Mouse (Mus musculus) testis, adult 2 months (tissue): ENCODE results near the gene Cxcr5. TPM values are rescaled to one million over a fixed set of nuclear protein-coding genes. Genes with fewer than 3 reads are reported as not detected.

ENCODE experiments used
- H3K27ac ChIP-seq: fragments of 200-500 bp; 2 replicates; pipeline ENCODE4 v1.5.1; 2012; ENCODE audit warnings: low read depth, low read length; ENCODE audit not compliant: control insufficient read depth, insufficient read depth
- H3K27me3 ChIP-seq: fragments of 200-500 bp; 2 replicates; pipeline ENCODE4 v1.6.1; 2012; ENCODE audit warnings: mild to moderate bottlenecking, low read length, moderate library complexity; ENCODE audit not compliant: control insufficient read depth, insufficient read depth
- H3K36me3 ChIP-seq: fragments of 200-500 bp; 2 replicates; pipeline ENCODE4 v1.6.1; 2012; ENCODE audit warnings: mild to moderate bottlenecking, low read length; ENCODE audit not compliant: control insufficient read depth, insufficient read depth
- H3K4me1 ChIP-seq: fragments of 200-500 bp; 2 replicates; pipeline ENCODE4 v1.6.1; 2012; ENCODE audit warnings: low read length; ENCODE audit not compliant: control insufficient read depth, insufficient read depth
- H3K4me3 ChIP-seq: fragments of 200-500 bp; 2 replicates; pipeline ENCODE4 v1.5.1; 2012; ENCODE audit warnings: low read depth, mild to moderate bottlenecking, low read length, moderate library complexity, mixed read lengths; ENCODE audit not compliant: control insufficient read depth
- CTCF ChIP-seq: fragments of 200-500 bp; IDR thresholded peaks from 2 replicates; pipeline ENCODE4 v1.5.1; 2012; ENCODE audit warnings: low read depth, mild to moderate bottlenecking, inconsistent platforms, low read length, moderate library complexity; ENCODE audit not compliant: control insufficient read depth, insufficient read depth, insufficient replicate concordance
- POLR2A ChIP-seq: fragments of 200-500 bp; IDR thresholded peaks from 2 replicates; pipeline ENCODE4 v1.6.1; 2012; ENCODE audit warnings: low read depth, mild to moderate bottlenecking, inconsistent platforms, low read length, moderate library complexity; ENCODE audit not compliant: control insufficient read depth
- polyA plus RNA-seq: library from polyadenylated mRNA; depleted of rRNA; stranded (reverse); fragments of >200 nt; gene quantifications from 2 replicates; pipeline ENCODE4 v1.2.3, GENCODE M21; 2012

Cxcr5 gene
- polyA plus RNA-seq, 1 experiment, result 11.2 TPM

GRCm38 (mm10) chr9:44490086-44490967, 71.3 kb downstream of the Cxcr5 start:
- H3K27me3 ChIP-seq, result no peaks in the 10 kb centered on the region
- H3K4me3 ChIP-seq, result no peak overlapping the region
- H3K36me3 ChIP-seq, result no peaks in the 10 kb centered on the region
- TF ChIP-seq CTCF, result no peak
- peak; percentile 16; the same call in 1 of the 2 replicates for TF ChIP-seq POLR2A
- peaks cover 40% of the 10 kb centered on the region for H3K4me1 ChIP-seq
- peak overlapping the region; percentile 80 for H3K27ac ChIP-seq

- Histone ChIP-seq H3K36me3 (no peaks in the 10 kb centered on the region), H3K4me3 (no peak overlapping the region), H3K27ac (peak overlapping the region; percentile 80), H3K27me3 (no peaks in the 10 kb centered on the region), H3K4me1 (peaks cover 39% of the 10 kb centered on the region)
- TF ChIP-seq POLR2A (no peak), CTCF (no peak)
Observed at GRCm38 (mm10) chr9:44489651-44490085, 72.0 kb downstream of the Cxcr5 start.

GRCm38 (mm10) chr9:44488855-44489381, 72.8 kb downstream of the Cxcr5 start:
- Histone ChIP-seq H3K27me3 (no peaks in the 10 kb centered on the region), H3K36me3 (no peaks in the 10 kb centered on the region), H3K4me3 (no peak overlapping the region), H3K4me1 (peaks cover 36% of the 10 kb centered on the region), H3K27ac (peak overlapping the region; percentile 64)
- TF ChIP-seq CTCF (no peak), POLR2A (no peak)

GRCm38 (mm10) chr9:44488416-44488815, 73.3 kb downstream of the Cxcr5 start:
- TF ChIP-seq POLR2A (no peak), CTCF (no peak)
- H3K4me1 ChIP-seq, result peaks cover 39% of the 10 kb centered on the region
- no peak overlapping the region for H3K4me3 ChIP-seq
- H3K27ac ChIP-seq, result peak overlapping the region; percentile 75
- no peaks in the 10 kb centered on the region for H3K36me3 ChIP-seq
- H3K27me3 ChIP-seq, result no peaks in the 10 kb centered on the region

- peak overlapping the region; percentile 81 for H3K27ac ChIP-seq
- H3K4me3 ChIP-seq, result peak overlapping the region; percentile 15; the same call in 1 of the 2 replicates
- H3K27me3 ChIP-seq, result no peaks in the 10 kb centered on the region
- peaks cover 37% of the 10 kb centered on the region for H3K4me1 ChIP-seq
- TF ChIP-seq POLR2A, result 0 out of 2 replicates have a peak, but pooled peaks have one; percentile 13
- TF ChIP-seq CTCF, result no peak
- H3K36me3 ChIP-seq, result no peaks in the 10 kb centered on the region
Observed at GRCm38 (mm10) chr9:44487441-44487840, 74.2 kb downstream of the Cxcr5 start.

GRCm38 (mm10) chr9:44486741-44487421, 74.8 kb downstream of the Cxcr5 start:
- Histone ChIP-seq H3K27me3 (no peaks in the 10 kb centered on the region), H3K36me3 (no peaks in the 10 kb centered on the region), H3K4me1 (peaks cover 35% of the 10 kb centered on the region), H3K4me3 (peak overlapping the region; percentile 15), H3K27ac (peak overlapping the region; percentile 81)
- TF ChIP-seq POLR2A (0 out of 2 replicates have a peak, but pooled peaks have one; percentile 6), CTCF (no peak)

GRCm38 (mm10) chr9:44486335-44486734, 75.3 kb downstream of the Cxcr5 start:
- peak overlapping the region; percentile 79 for H3K27ac ChIP-seq
- no peak overlapping the region for H3K4me3 ChIP-seq
- no peaks in the 10 kb centered on the region for H3K27me3 ChIP-seq
- peaks cover 29% of the 10 kb centered on the region for H3K4me1 ChIP-seq
- no peaks in the 10 kb centered on the region for H3K36me3 ChIP-seq
- TF ChIP-seq POLR2A, result peak; percentile 9; the same call in 1 of the 2 replicates
- TF ChIP-seq CTCF, result no peak
